Mouse (Mus musculus): ENCODE measurements around the gene Vstm5. TPM values are rescaled to one million over a fixed set of nuclear protein-coding genes. Genes with fewer than 3 reads are reported as not detected.
"Not testable (repeated sequence)": the region's sequence is repeated elsewhere in the genome, so short reads cannot be mapped to it uniquely, and the experiment has no call there.

The Vstm5 gene
- total RNA-seq (2021): 1 to 10 TPM; 6.4 TPM
- long read RNA-seq, transcript Vstm5-201 (4 exons, 1,991 nt): major isoform, 5 of 7 reads
- long read RNA-seq, partial matches to known transcripts: 0 of 7 reads
- long read RNA-seq, other reads (novel, unspliced or antisense): 2 of 7 reads

GRCm38 (mm10) chr9:15239042-15239925, at the start of gene Vstm5:
TSS of gene Vstm5 (plus strand) at chr9:15239045.
- peak; percentile 22 to 39 for DNase-seq (ENCODE audit: low spot score in 2 of 2)

GRCm38 (mm10) chr9:15194806-15195205, 44.0 kb upstream of the Vstm5 start:
- DNase-seq (ENCODE audit: low spot score in 2 of 2): not testable (repeated sequence)

GRCm38 (mm10) chr9:15206631-15207030, 32.2 kb upstream of the Vstm5 start:
- no peak for DNase-seq (ENCODE audit: low spot score in 2 of 2)

- peak in 1 of 2 experiments; percentile 5 for DNase-seq (ENCODE audit: low spot score in 2 of 2)
These were observed 29.5 kb upstream of the Vstm5 start for GRCm38 (mm10) chr9:15209320-15209719.

GRCm38 (mm10) chr9:15211876-15212275, 27.0 kb upstream of the Vstm5 start:
- DNase-seq (ENCODE audit: low spot score in 2 of 2): peak in 1 of 2 experiments; percentile 26

- no peak for DNase-seq (ENCODE audit: low spot score in 2 of 2)
These were observed 25.1 kb upstream of the Vstm5 start for GRCm38 (mm10) chr9:15213695-15214094.

GRCm38 (mm10) chr9:15224912-15225311, 13.9 kb upstream of the Vstm5 start:
- no peak for DNase-seq (ENCODE audit: low spot score in 2 of 2)

GRCm38 (mm10) chr9:15232445-15232844, 6.4 kb upstream of the Vstm5 start:
- DNase-seq (ENCODE audit: low spot score in 2 of 2): no peak

GRCm38 (mm10) chr9:15233604-15234003, 5.2 kb upstream of the Vstm5 start:
- no peak for DNase-seq (ENCODE audit: low spot score in 2 of 2)

GRCm38 (mm10) chr9:15235986-15236385, 2.9 kb upstream of the Vstm5 start:
- DNase-seq (ENCODE audit: low spot score in 2 of 2): no peak

- DNase-seq (ENCODE audit: low spot score in 2 of 2): no peak
These were observed 1.1 kb upstream of the Vstm5 start for GRCm38 (mm10) chr9:15237516-15238296.

- DNase-seq (ENCODE audit: low spot score in 2 of 2): no peak
These were observed 401 bp upstream of the Vstm5 start for GRCm38 (mm10) chr9:15238297-15238990.

GRCm38 (mm10) chr9:15240006-15240405, 1.2 kb downstream of the Vstm5 start:
- DNase-seq (ENCODE audit: low spot score in 2 of 2): no peak

GRCm38 (mm10) chr9:15240863-15241595, 2.2 kb downstream of the Vstm5 start:
- DNase-seq (ENCODE audit: low spot score in 2 of 2): no peak

- DNase-seq (ENCODE audit: low spot score in 2 of 2): peak in 1 of 2 experiments; percentile 34
These were observed 2.7 kb downstream of the Vstm5 start for GRCm38 (mm10) chr9:15241596-15241939.

GRCm38 (mm10) chr9:15242130-15242529, 3.3 kb downstream of the Vstm5 start:
- DNase-seq (ENCODE audit: low spot score in 2 of 2): no peak

- no peak for DNase-seq (ENCODE audit: low spot score in 2 of 2)
These were observed 6.7 kb downstream of the Vstm5 start for GRCm38 (mm10) chr9:15245319-15246075.

GRCm38 (mm10) chr9:15250376-15250775, 11.5 kb downstream of the Vstm5 start:
- no peak for DNase-seq (ENCODE audit: low spot score in 2 of 2)

- DNase-seq (ENCODE audit: low spot score in 2 of 2): no peak
These were observed 13.4 kb downstream of the Vstm5 start for GRCm38 (mm10) chr9:15252196-15252595.

GRCm38 (mm10) chr9:15254501-15254900, 15.7 kb downstream of the Vstm5 start:
- no peak for DNase-seq (ENCODE audit: low spot score in 2 of 2)
